Mouse (Mus musculus) spleen, postnatal 36 days (tissue): ENCODE results near the gene 4930415O20Rik.

Source experiments
- DNase-seq, 2 experiments: peaks; one replicate each; pipeline ENCODE4 v3.0.0; 2022; ENCODE audit warnings: low spot score in 2 of 2, mixed read lengths in 1 of 2

Gene 4930415O20Rik

GRCm38 (mm10) chr15:98570873-98571538 lies at the start of gene 4930415O20Rik, which contains the start of gene Ccnt1:
Gene 4930415O20Rik, plus strand, starts transcription at chr15:98571004.
Gene Ccnt1, minus strand, starts transcription at chr15:98570923.
- DNase-seq, result no peak

- no peak for DNase-seq
Measured at GRCm38 (mm10) chr15:98521245-98521644, 49.6 kb upstream of the 4930415O20Rik start.

- DNase-seq, result no peak
Measured at GRCm38 (mm10) chr15:98526057-98526456, 44.7 kb upstream of the 4930415O20Rik start.

- DNase-seq, result no peak
Measured at GRCm38 (mm10) chr15:98527056-98527771, 43.6 kb upstream of the 4930415O20Rik start.

- DNase-seq, result no peak
Measured at GRCm38 (mm10) chr15:98528066-98528563, 42.7 kb upstream of the 4930415O20Rik start.

- no peak for DNase-seq
Measured at GRCm38 (mm10) chr15:98532281-98532680, 38.5 kb upstream of the 4930415O20Rik start.

- no peak for DNase-seq
Measured at GRCm38 (mm10) chr15:98533035-98533531, 37.7 kb upstream of the 4930415O20Rik start.

GRCm38 (mm10) chr15:98533881-98534627 lies 36.8 kb upstream of the 4930415O20Rik start, which contains the start of gene Kansl2:
Gene Kansl2, minus strand, starts transcription at chr15:98534264.
- peak; percentile 98 to 99 for DNase-seq

- DNase-seq, result no peak
Measured at GRCm38 (mm10) chr15:98535921-98536320, 34.9 kb upstream of the 4930415O20Rik start.

- no peak for DNase-seq
Measured at GRCm38 (mm10) chr15:98536828-98537510, 33.8 kb upstream of the 4930415O20Rik start.

GRCm38 (mm10) chr15:98537923-98538322 lies 32.9 kb upstream of the 4930415O20Rik start:
- no peak for DNase-seq

- DNase-seq, result no peak
Measured at GRCm38 (mm10) chr15:98541064-98541463, 29.7 kb upstream of the 4930415O20Rik start.

- DNase-seq, result no peak
Measured at GRCm38 (mm10) chr15:98543341-98543740, 27.5 kb upstream of the 4930415O20Rik start.

- no peak for DNase-seq
Measured at GRCm38 (mm10) chr15:98545151-98545550, 25.7 kb upstream of the 4930415O20Rik start.

GRCm38 (mm10) chr15:98546843-98547242 lies 24.0 kb upstream of the 4930415O20Rik start:
- DNase-seq, result no peak

GRCm38 (mm10) chr15:98552758-98553157 lies 18.0 kb upstream of the 4930415O20Rik start:
- DNase-seq, result no peak

- no peak for DNase-seq
Measured at GRCm38 (mm10) chr15:98555881-98556280, 14.9 kb upstream of the 4930415O20Rik start.

- no peak for DNase-seq
Measured at GRCm38 (mm10) chr15:98557186-98557585, 13.6 kb upstream of the 4930415O20Rik start.

GRCm38 (mm10) chr15:98566973-98567277 lies 3.9 kb upstream of the 4930415O20Rik start:
- DNase-seq, result no peak

- DNase-seq, result peak; percentile 99
Measured at GRCm38 (mm10) chr15:98567278-98568134, 3.3 kb upstream of the 4930415O20Rik start.
